Mouse (Mus musculus): ENCODE data around the gene Fabp7.

Gene Fabp7

DNA sequence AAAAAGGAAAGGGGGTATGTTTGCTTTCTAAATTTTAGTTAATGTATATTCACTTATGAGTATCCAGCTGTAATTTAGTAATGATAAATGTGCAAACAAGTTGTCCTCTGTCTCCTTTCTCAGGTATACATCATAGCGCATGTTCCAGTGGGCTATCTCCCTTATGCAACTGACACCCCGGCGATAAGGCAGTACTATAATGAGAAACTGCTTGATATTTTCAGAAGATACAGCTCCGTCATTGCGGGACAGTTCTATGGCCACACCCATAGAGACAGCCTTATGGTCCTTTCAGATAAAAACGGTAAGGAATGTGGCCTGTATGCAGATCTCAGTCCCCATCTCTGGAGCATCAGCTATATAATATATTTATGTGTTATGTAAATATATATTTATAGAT is 23.1 kb downstream of the Fabp7 start:
- DNase-seq (ENCODE audit: low spot score) = no peak

DNA sequence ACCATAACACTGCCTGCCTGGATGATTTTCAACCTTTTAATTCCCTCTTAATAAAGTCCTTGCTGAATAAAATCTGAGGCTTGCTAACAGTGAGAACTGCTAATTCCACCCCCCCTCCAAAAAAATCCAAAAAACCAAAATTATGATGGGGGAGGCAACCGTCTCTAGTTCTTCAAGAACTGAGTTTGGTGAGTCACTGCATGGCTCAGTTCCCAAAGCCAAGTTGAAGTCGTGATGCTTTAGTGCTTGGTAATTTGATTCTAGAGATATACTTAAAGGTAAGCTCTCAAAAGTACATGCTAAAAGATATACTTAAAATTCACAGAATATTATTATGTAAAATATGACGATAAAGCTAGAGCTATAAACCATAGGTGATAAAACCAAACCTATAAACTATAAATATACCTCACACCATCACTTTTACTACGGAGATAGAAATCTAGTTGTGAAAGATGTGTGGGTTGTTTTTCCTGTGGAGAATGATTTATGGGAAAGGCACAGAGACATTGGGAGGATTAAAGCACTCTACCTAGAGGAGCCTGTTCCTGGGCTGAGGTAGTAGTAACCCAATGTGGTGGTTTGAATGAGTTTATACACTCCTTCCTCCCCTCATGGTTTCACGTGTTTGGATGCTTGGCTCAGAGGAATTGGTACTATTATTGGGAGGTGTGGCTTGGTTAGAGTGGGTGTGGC is 27.6 kb downstream of the Fabp7 start:
- no peak for DNase-seq (ENCODE audit: low spot score)

DNA sequence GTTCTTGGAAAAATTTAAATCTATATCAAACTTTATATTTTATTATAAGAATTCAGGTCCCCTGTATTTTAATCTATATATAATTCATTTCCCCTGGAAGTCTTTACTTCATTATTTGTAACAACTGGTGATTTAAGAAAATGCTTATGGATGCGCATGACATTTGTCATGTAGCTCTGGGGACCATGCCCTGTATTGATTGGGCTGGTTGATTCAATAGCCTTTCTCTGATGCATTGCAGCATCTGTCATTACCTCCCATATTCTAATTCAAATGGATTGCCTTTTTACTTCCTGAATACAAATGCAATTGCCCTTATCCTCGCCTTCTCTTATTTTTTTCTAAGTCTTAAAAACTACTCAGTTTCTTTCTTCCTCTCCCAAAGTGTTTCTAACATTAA is 29.6 kb downstream of the Fabp7 start:
- DNase-seq (ENCODE audit: low spot score) = no peak

DNA sequence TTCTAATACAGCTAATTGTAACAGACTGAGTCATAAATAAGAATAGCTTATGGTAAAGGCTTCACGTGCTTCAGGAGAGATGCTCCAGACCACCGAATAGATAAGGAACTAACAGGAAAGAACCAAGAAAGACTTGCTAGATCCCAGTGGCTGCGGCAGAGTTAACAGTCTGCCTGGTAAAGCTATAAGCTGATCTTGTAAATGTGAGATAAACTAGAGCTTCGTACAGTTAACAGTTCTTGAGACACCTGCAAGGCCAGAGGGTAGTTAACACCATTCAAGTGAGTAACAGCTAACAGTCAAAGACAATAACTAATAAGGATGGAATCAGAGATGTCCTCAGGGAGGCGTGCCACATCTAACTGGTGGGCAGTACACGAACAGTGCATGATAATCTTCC is 31.2 kb downstream of the Fabp7 start:
- no peak for DNase-seq (ENCODE audit: low spot score)

DNA sequence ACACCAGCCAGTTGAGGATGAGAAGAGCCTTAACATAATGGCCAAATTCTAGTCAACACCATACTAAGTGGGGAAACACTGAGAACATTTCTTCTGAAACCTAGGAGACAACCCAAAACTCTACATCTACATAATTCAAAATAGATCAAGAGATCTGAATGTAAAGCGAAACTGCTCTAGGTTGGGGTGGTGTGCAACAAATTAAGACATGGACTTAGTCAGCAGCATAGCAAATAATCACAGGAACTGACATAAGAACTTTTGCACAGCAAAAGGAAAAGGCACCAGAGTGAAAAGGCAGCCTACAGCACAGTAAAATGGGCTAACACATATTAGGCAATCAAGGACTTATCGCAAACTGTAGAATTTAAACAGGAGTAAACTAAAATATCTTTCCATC is 34.5 kb downstream of the Fabp7 start:
- DNase-seq (ENCODE audit: low spot score) = no peak

DNA sequence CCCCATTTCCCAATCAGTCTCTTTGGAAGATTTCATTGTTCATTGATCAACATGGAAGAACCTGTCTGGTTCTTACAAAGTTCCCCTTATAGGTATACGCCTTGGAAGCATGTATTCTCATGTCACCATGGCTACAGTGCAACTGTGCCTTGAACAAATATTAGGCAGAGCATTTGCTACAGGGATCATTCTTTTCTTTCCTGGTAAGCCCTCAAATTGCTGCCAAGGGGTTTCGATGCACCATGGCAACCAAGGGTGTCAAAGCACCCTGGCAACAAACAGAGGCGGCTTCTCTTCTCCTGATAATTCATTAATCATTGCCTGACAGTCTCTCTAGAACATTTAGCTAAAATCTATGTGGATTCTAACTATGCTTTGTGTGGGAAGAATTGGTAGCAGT is 37.8 kb downstream of the Fabp7 start:
- DNase-seq (ENCODE audit: low spot score) = no peak

DNA sequence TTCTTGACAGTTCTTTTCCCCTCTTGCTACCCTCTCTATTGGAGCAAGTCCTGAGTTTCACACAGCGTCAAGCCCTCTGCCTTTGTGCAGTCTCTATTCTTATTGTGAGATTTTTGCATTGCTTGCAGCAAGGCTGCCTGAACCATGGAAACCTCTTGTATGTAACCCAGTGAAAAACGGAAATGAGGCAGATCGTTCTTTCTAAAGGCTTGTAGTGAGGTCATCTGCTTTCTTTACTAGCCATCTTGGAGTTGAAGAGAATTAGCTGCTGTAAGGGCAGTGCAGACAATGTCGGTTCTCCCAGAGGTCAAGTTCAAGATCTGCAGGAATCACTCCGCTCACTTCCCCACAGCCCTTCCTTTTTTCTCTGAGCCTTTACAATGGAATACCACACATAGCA is 44.0 kb downstream of the Fabp7 start:
- DNase-seq (ENCODE audit: low spot score) = no peak

DNA sequence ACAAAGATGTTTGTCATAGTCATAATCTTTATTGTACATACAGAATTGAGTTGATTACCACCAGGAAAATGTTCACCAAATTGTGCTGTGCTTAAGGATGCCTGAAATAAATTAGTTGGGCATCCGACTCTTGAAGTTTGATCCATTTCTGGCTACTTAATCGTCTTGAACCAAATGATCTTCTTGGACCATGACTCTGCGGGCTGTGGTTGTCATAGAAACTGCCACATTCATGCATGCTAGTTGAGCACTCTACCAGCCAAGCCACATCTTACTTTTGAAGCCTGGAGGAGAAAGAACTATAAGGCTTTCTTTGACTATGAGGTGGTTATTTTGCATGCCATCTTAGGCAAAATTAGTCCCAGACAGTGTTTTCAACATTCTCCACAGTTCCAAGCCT is 44.9 kb downstream of the Fabp7 start:
- no peak for DNase-seq (ENCODE audit: low spot score)

DNA sequence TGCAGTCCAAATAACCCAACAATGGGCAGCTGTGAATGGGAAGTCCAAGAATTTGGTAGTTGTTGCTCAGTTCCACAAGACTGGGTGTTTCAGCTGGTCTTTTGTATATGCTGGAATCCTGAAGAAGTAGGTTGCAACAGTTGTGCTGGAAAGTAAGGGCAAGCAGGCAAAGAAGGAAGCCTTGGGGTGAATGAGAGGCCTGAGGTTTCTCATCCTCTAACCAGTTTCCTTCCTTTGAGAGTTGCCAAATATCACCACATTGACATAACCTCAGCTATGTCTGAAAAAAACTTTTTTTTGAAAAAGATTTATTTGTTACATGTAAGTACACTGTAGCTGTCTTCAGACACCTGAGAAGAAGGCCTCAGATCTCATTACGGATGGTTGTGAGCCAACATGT is 50.4 kb downstream of the Fabp7 start:
- DNase-seq (ENCODE audit: low spot score) = no peak

DNA sequence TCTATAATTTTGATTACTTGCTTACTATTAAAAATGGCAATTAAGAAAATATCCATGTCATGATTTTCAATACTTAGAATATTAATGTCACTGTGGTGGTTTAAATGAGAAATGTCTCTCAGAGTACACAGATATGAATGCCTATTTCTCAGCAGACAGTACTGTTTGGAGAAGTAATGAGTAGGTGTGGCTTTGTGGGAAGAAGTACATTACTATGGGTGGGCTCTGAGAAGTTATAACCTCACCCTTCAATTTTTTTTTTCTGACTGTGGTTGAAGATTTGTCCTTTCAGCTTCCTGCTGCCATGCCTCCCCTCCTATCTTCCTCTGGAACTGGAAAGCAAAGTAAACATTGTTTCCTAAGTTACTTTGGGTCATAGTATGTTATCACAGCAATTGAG is 51.3 kb downstream of the Fabp7 start:
- DNase-seq (ENCODE audit: low spot score) = no peak

Data from urinary bladder, postnatal 25 days (tissue).